Mouse (Mus musculus): ENCODE data around the gene March9. TPM values are rescaled to one million over a fixed set of nuclear protein-coding genes. Genes with fewer than 3 reads are reported as not detected.
"Not testable (repeated sequence)": the region's sequence is repeated elsewhere in the genome, so short reads cannot be mapped to it uniquely, and the experiment has no call there.

Gene March9
- polyA plus RNA-seq, 1 experiment from 2014 or later: 1.5 TPM

DNA sequence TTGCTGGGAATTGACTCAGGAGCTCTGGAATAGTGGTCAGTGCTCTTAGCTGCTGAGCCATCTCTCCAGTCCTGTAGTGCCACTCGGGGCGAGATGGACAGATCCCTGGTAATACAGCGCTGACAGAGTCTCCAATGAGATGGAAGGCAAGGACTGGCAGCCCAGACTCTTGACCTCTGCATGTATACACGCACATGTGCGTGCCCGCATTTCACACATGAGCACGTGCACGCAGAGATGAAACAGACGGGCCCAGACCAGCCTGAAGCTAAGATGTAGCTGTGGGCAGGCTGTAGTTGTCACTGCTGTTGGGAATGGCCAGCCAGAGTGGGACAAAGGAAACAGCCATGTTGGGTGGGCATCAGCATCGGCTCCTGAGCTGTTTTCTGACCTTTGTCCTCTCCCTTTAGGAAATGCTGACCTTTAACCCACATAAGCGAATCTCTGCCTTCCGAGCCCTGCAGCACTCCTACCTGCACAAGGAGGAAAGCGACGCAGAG lies 6.6 kb upstream of the March9 start:
- 91% methylated on average over 14 of the region's 14 CpGs for WGBS
- no peak overlapping the region for H3K9ac ChIP-seq (ENCODE audit: low read depth, low read length)
- H3K9me3 ChIP-seq (ENCODE audit: control insufficient read depth, low read length): no peaks in the 10 kb centered on the region
- no peak for ATAC-seq (ENCODE audit: low FRiP score, low TSS enrichment)
- H3K4me2 ChIP-seq (replicated peaks; ENCODE audit: low read depth, low read length): no peak overlapping the region
- H3K4me3 ChIP-seq (ENCODE audit: low read length): no peak overlapping the region
- no peaks in the 10 kb centered on the region for H3K27me3 ChIP-seq (ENCODE audit: control insufficient read depth, insufficient read depth, low read length)
- H3K4me1 ChIP-seq (ENCODE audit: control insufficient read depth, insufficient read depth, low read length): peaks cover 16% of the 10 kb centered on the region
- no peak overlapping the region for H3K27ac ChIP-seq (ENCODE audit: low read depth, low read length)
- peaks cover 43% of the 10 kb centered on the region for H3K36me3 ChIP-seq (ENCODE audit: control insufficient read depth, insufficient read depth, low read length)

- no peak overlapping the region for H3K9ac ChIP-seq (ENCODE audit: low read depth, low read length)
- H3K36me3 ChIP-seq (ENCODE audit: control insufficient read depth, insufficient read depth, low read length): peaks cover 43% of the 10 kb centered on the region
- H3K27ac ChIP-seq (ENCODE audit: low read depth, low read length): no peak overlapping the region
- WGBS: 86% methylated on average over 9 of the region's 9 CpGs
- peaks cover 12% of the 10 kb centered on the region for H3K4me1 ChIP-seq (ENCODE audit: control insufficient read depth, insufficient read depth, low read length)
- H3K4me2 ChIP-seq (replicated peaks; ENCODE audit: low read depth, low read length): no peak overlapping the region
- no peaks in the 10 kb centered on the region for H3K9me3 ChIP-seq (ENCODE audit: control insufficient read depth, low read length)
- H3K4me3 ChIP-seq (ENCODE audit: low read length): no peak overlapping the region
- no peak for ATAC-seq (ENCODE audit: low FRiP score, low TSS enrichment)
- H3K27me3 ChIP-seq (ENCODE audit: control insufficient read depth, insufficient read depth, low read length): no peaks in the 10 kb centered on the region; the same call in 1 of the 2 replicates
Observed at GRCm38 (mm10) chr10:127065981-127066380, 6.0 kb upstream of the March9 start.

GRCm38 (mm10) chr10:127063913-127064870 lies 4.2 kb upstream of the March9 start:
- peaks cover 2% of the 10 kb centered on the region; the same call in 1 of the 2 replicates for H3K27me3 ChIP-seq (ENCODE audit: control insufficient read depth, insufficient read depth, low read length)
- no peak for ATAC-seq (ENCODE audit: low FRiP score, low TSS enrichment)
- H3K4me2 ChIP-seq (replicated peaks; ENCODE audit: low read depth, low read length): peak overlapping the region; percentile 68

GRCm38 (mm10) chr10:127063239-127063872 lies 3.4 kb upstream of the March9 start, which contains the start of gene Cdk4:
Gene Cdk4, plus strand, starts transcription at chr10:127063534.
- peak within 1 kb of the TSS; percentile 68 for H3K4me2 ChIP-seq (replicated peaks; ENCODE audit: low read depth, low read length)
- peak within 1 kb of the TSS; percentile 96 for H3K9ac ChIP-seq (ENCODE audit: low read depth, low read length)
- WGBS: under 1% methylated on average over 43 of the region's 46 CpGs
- H3K27ac ChIP-seq (ENCODE audit: low read depth, low read length): peak within 1 kb of the TSS; percentile 85
- peak; percentile 92 for ATAC-seq (ENCODE audit: low FRiP score, low TSS enrichment)
- peak within 1 kb of the TSS; percentile 95 for H3K4me3 ChIP-seq (ENCODE audit: low read length)
- H3K4me1 ChIP-seq (ENCODE audit: control insufficient read depth, insufficient read depth, low read length): peaks cover 18% of the 10 kb centered on the region
- peaks cover 8% of the 10 kb centered on the region for H3K27me3 ChIP-seq (ENCODE audit: control insufficient read depth, insufficient read depth, low read length)
- no peaks in the 10 kb centered on the region for H3K9me3 ChIP-seq (ENCODE audit: control insufficient read depth, low read length)
- H3K36me3 ChIP-seq (ENCODE audit: control insufficient read depth, insufficient read depth, low read length): peaks cover 39% of the 10 kb centered on the region

More at GRCm38 (mm10) chr10:127063913-127064870, 4.2 kb upstream of the March9 start:
- peaks cover 43% of the 10 kb centered on the region for H3K36me3 ChIP-seq (ENCODE audit: control insufficient read depth, insufficient read depth, low read length)
- peak overlapping the region; percentile 95 for H3K4me3 ChIP-seq (ENCODE audit: low read length)
- H3K9me3 ChIP-seq (ENCODE audit: control insufficient read depth, low read length): no peaks in the 10 kb centered on the region
- 12% methylated on average over 37 of the region's 37 CpGs for WGBS
- H3K4me1 ChIP-seq (ENCODE audit: control insufficient read depth, insufficient read depth, low read length): peaks cover 17% of the 10 kb centered on the region
- peak overlapping the region; percentile 96 for H3K9ac ChIP-seq (ENCODE audit: low read depth, low read length)
- peak overlapping the region; percentile 85 for H3K27ac ChIP-seq (ENCODE audit: low read depth, low read length)

DNA sequence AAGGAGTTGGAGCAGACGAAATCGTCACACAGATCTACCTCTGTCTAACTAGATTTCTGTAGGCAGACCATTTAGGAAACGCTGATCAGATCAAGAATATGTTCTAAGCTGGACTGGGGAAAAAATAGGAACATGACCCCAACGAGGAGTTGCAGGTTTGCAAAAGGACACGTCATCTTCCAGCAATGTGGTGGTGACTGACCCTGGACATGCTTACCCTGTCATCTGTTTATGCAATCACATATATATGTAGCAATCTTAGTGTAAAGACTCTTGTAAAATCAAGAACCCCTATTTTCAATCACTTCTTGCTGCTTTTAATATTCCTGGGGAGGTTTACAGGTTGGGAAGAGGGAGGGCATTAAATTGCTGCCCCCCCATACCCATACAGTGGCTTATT lies 2.5 kb upstream of the March9 start:
- H3K4me2 ChIP-seq (replicated peaks; ENCODE audit: low read depth, low read length): no peak overlapping the region
- ATAC-seq (ENCODE audit: low FRiP score, low TSS enrichment): no peak
- peaks cover 30% of the 10 kb centered on the region for H3K36me3 ChIP-seq (ENCODE audit: control insufficient read depth, insufficient read depth, low read length)
- H3K9me3 ChIP-seq (ENCODE audit: control insufficient read depth, low read length): no peaks in the 10 kb centered on the region
- H3K27me3 ChIP-seq (ENCODE audit: control insufficient read depth, insufficient read depth, low read length): peaks cover 8% of the 10 kb centered on the region
- no peak overlapping the region for H3K27ac ChIP-seq (ENCODE audit: low read depth, low read length)
- H3K9ac ChIP-seq (ENCODE audit: low read depth, low read length): no peak overlapping the region
- no peak overlapping the region for H3K4me3 ChIP-seq (ENCODE audit: low read length)
- WGBS: 79% methylated on average over 5 of the region's 5 CpGs
- peaks cover 21% of the 10 kb centered on the region for H3K4me1 ChIP-seq (ENCODE audit: control insufficient read depth, insufficient read depth, low read length)

GRCm38 (mm10) chr10:127062101-127062500 lies 2.1 kb upstream of the March9 start:
- not testable (repeated sequence) for ATAC-seq (ENCODE audit: low FRiP score, low TSS enrichment); H3K4me2 ChIP-seq (replicated peaks; ENCODE audit: low read depth, low read length); H3K27me3 ChIP-seq (ENCODE audit: control insufficient read depth, insufficient read depth, low read length); H3K9ac ChIP-seq (ENCODE audit: low read depth, low read length); H3K4me3 ChIP-seq (ENCODE audit: low read length); H3K27ac ChIP-seq (ENCODE audit: low read depth, low read length); H3K9me3 ChIP-seq (ENCODE audit: control insufficient read depth, low read length)
- Histone ChIP-seq H3K36me3 (ENCODE audit: control insufficient read depth, insufficient read depth, low read length) (peaks cover 30% of the 10 kb centered on the region), H3K4me1 (ENCODE audit: control insufficient read depth, insufficient read depth, low read length) (peaks cover 21% of the 10 kb centered on the region)
- WGBS: 83% methylated on average over 4 of the region's 4 CpGs

DNA sequence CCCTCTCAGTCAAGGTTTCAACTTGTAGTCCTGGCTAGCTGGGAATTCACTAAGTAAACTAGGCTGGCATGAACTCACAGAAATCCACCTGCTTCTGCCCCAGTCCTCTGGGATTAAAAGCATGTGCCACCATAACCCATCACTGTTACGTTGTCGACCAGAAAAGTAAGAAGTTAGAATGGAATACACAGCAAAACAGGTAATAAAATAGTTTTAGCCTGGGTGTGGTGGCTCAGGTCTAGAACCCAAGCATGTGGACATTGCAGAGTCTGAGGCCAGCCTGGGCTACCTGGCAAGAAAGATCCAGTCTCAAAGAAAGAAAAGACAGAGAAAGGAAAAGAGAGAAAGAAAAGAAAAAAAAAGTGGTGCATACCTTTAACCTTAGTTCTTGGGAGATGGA lies 1.5 kb upstream of the March9 start:
- 71% methylated on average over 2 of the region's 2 CpGs for WGBS
- peaks cover 8% of the 10 kb centered on the region for H3K27me3 ChIP-seq (ENCODE audit: control insufficient read depth, insufficient read depth, low read length)

DNA sequence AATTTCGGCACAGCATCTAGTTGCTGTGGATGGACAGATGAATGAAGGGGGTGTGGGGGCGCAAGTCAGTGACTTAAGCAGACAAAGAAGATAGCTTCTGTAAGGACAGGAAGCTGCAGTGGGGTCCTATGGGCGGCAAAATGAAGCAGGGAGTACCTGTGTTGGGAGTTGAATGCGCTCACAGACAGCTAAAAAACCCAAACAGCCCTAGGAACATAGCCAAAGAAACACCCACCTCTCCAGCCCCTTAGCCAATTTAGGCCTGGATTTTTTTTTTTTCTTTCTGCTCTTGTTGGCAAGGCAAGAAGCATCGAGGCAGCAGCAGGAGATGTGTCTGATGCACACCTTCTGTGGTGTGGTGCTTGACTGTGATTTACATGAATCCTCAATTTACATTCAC lies 1.1 kb upstream of the March9 start:
- Histone ChIP-seq H3K27ac (ENCODE audit: low read depth, low read length) (no peak overlapping the region), H3K9me3 (ENCODE audit: control insufficient read depth, low read length) (no peaks in the 10 kb centered on the region), H3K36me3 (ENCODE audit: control insufficient read depth, insufficient read depth, low read length) (peaks cover 28% of the 10 kb centered on the region), H3K4me3 (ENCODE audit: low read length) (no peak overlapping the region; the same call in 1 of the 2 replicates), H3K4me2 (replicated peaks; ENCODE audit: low read depth, low read length) (no peak overlapping the region), H3K27me3 (ENCODE audit: control insufficient read depth, insufficient read depth, low read length) (peaks cover 8% of the 10 kb centered on the region), H3K9ac (ENCODE audit: low read depth, low read length) (no peak overlapping the region), H3K4me1 (ENCODE audit: control insufficient read depth, insufficient read depth, low read length) (peaks cover 21% of the 10 kb centered on the region)
- 41% methylated on average over 5 of the region's 5 CpGs for WGBS
- ATAC-seq (ENCODE audit: low FRiP score, low TSS enrichment): no peak

More for the DNA sequence above, 1.5 kb upstream of the March9 start:
- H3K36me3 ChIP-seq (ENCODE audit: control insufficient read depth, insufficient read depth, low read length): peaks cover 28% of the 10 kb centered on the region
- H3K4me3 ChIP-seq (ENCODE audit: low read length): no peak overlapping the region
- H3K4me2 ChIP-seq (replicated peaks; ENCODE audit: low read depth, low read length): no peak overlapping the region
- no peak overlapping the region for H3K9ac ChIP-seq (ENCODE audit: low read depth, low read length)
- H3K9me3 ChIP-seq (ENCODE audit: control insufficient read depth, low read length): no peaks in the 10 kb centered on the region
- no peak overlapping the region for H3K27ac ChIP-seq (ENCODE audit: low read depth, low read length)
- peaks cover 21% of the 10 kb centered on the region for H3K4me1 ChIP-seq (ENCODE audit: control insufficient read depth, insufficient read depth, low read length)
- ATAC-seq (ENCODE audit: low FRiP score, low TSS enrichment): no peak
